Mouse (Mus musculus) forebrain, embryonic 14.5 days (tissue): ENCODE measurements around the gene Olfr969. TPM values are rescaled to one million over a fixed set of nuclear protein-coding genes. Genes with fewer than 3 reads are reported as not detected.
"Not testable (repeated sequence)": the region's sequence is repeated elsewhere in the genome, so short reads cannot be mapped to it uniquely, and the experiment has no call there.

ENCODE experiments used
- ATAC-seq: fragments of 200-750 bp; cut with Nextera tagmentation; 2 replicates; pipeline ENCODE4 v1.8.0; 2017; ENCODE audit warnings: mild to moderate bottlenecking, moderate library complexity
- DNase-seq: peaks from one replicate; pipeline ENCODE4 v3.0.0-alpha.2; 2015; ENCODE audit warnings: low spot score
- H3K27ac ChIP-seq: fragments of 300-500 bp; sonication (generic); 2 replicates; pipeline ENCODE4 v1.5.1; 2014; ENCODE audit warnings: low read depth, mild to moderate bottlenecking, control low read depth, low read length, moderate library complexity
- H3K27me3 ChIP-seq: fragments of 300-500 bp; sonication (generic); replicated peaks from 2 replicates; pipeline ENCODE4 v1.6.1; 2014; ENCODE audit warnings: low read length, control low read depth, mixed read lengths; ENCODE audit not compliant: control insufficient read depth, insufficient read depth
- H3K36me3 ChIP-seq: fragments of 300-500 bp; sonication (generic); 2 replicates; pipeline ENCODE4 v1.6.1; 2014; ENCODE audit warnings: low read length, control low read depth; ENCODE audit not compliant: control insufficient read depth, insufficient read depth
- H3K4me1 ChIP-seq: fragments of 300-500 bp; sonication (generic); 2 replicates; pipeline ENCODE4 v1.6.1; 2014; ENCODE audit warnings: antibody characterized with exemption, low read length, control low read depth; ENCODE audit not compliant: control insufficient read depth, insufficient read depth
- H3K4me2 ChIP-seq: fragments of 300-500 bp; sonication (generic); 2 replicates; pipeline ENCODE4 v1.6.1; 2014; ENCODE audit warnings: mild to moderate bottlenecking, control low read depth, low read length
- H3K4me3 ChIP-seq: fragments of 300-500 bp; sonication (generic); 2 replicates; pipeline ENCODE4 v1.5.1; 2014; ENCODE audit warnings: low read depth, low read length, control low read depth
- H3K9ac ChIP-seq: fragments of 300-500 bp; sonication (generic); 2 replicates; pipeline ENCODE4 v1.6.1; 2014; ENCODE audit warnings: mild to moderate bottlenecking, low read length, control low read depth, moderate library complexity
- H3K9me3 ChIP-seq: fragments of 300-500 bp; sonication (generic); replicated peaks from 2 replicates; pipeline ENCODE4 v1.6.1; 2016; ENCODE audit warnings: low read length, control low read depth, mixed read lengths; ENCODE audit not compliant: control insufficient read depth
- WGBS: fragments of 180-500 bp; shearing (Covaris S2); extraction: QIAGEN DNeasy Blood & Tissue Kit; methylation state at CpG from one replicate; pipeline ENCODE4 v1.1.7; 2014; 5-methylcytosine and 5-hydroxymethylcytosine counted together
- polyA plus RNA-seq: library from polyadenylated mRNA; unstranded; fragments of >200 nt; fragmentation: Nextera tagmentation; extraction: Ambion mirVana; gene quantifications from 2 replicates; pipeline ENCODE4 v1.2.1, GENCODE M21; 2014

Olfr969 gene
- polyA plus RNA-seq, result not detected in 2 replicates

GRCm38 (mm10) chr9:39790558-39790957 lies at the start of gene Olfr969:
Gene Olfr969, plus strand, starts transcription at chr9:39790945.
- H3K9ac ChIP-seq, result no peak within 1 kb of the TSS
- H3K4me2 ChIP-seq, result no peak within 1 kb of the TSS
- DNase-seq (no peak), ATAC-seq (no peak)
- H3K4me1 ChIP-seq, result no peaks in the 10 kb centered on the region
- no peak within 1 kb of the TSS for H3K27ac ChIP-seq
- WGBS, result 81% methylated on average over 2 of the region's 2 CpGs
- H3K9me3 ChIP-seq, result no peaks in the 10 kb centered on the region
- H3K27me3 ChIP-seq, result no peaks in the 10 kb centered on the region
- H3K36me3 ChIP-seq, result no peaks in the 10 kb centered on the region
- H3K4me3 ChIP-seq, result no peak within 1 kb of the TSS

DNA sequence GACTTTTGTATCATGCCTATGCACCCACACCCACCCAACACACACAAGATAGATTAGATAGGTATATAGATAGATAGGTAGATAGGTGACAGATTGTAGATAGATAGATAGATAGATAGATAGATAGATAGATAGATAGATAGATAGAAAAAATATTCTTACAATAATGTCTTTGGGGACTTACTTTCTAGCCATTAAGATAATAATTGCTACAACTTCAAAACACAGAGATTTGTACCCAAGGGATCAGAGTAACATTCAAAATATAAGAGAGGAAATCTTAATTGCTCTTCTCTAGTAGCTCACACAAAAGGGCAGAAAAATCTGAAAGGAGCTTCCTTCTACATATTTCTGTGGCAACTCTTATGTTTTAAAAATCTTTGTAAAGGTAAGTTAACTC lies 44.8 kb upstream of the Olfr969 start, which contains the start of gene Olfr967:
Gene Olfr967 (plus strand): TSS at position 301 of the 400 bp plus-strand sequence.
- H3K4me1 ChIP-seq, result no peaks in the 10 kb centered on the region
- H3K36me3 ChIP-seq, result no peaks in the 10 kb centered on the region
- no peak within 1 kb of the TSS for H3K4me3 ChIP-seq
- H3K9me3 ChIP-seq, result no peaks in the 10 kb centered on the region
- H3K27me3 ChIP-seq, result no peaks in the 10 kb centered on the region
- no peak for DNase-seq
- no peak within 1 kb of the TSS for H3K4me2 ChIP-seq
- no peak for ATAC-seq
- no peak within 1 kb of the TSS for H3K27ac ChIP-seq
- no peak within 1 kb of the TSS for H3K9ac ChIP-seq

GRCm38 (mm10) chr9:39746428-39746827 lies 44.3 kb upstream of the Olfr969 start:
- Histone ChIP-seq H3K36me3 (no peaks in the 10 kb centered on the region), H3K4me2 (no peak overlapping the region), H3K9ac (no peak overlapping the region), H3K9me3 (no peaks in the 10 kb centered on the region), H3K27ac (no peak overlapping the region), H3K27me3 (no peaks in the 10 kb centered on the region), H3K4me3 (no peak overlapping the region), H3K4me1 (no peaks in the 10 kb centered on the region)
- ATAC-seq (no peak), DNase-seq (no peak)
- WGBS, result 86% methylated on average over 1 of the region's 1 CpGs

DNA sequence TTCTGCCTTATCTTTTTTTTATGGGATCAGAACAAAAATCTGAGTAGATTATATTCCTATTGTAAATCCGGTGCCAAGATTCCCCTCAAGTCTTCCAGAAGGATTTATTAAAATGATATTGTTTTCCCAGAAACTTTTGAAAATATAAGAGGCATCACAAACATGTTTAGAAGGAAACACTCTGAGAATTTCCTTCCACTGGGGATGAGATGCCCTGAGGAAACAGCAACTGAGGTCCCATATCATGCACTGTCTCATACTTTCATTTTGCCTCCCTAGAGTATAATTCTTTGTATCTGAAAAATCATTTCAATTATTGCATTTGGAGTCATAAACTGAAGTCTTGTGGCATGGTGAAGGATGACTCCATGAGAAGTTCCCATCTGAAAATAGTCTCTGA lies 7.6 kb upstream of the Olfr969 start, which contains the start of gene Olfr968:
Gene Olfr968 (minus strand): TSS at position 101 of the 400 bp plus-strand sequence.
- Histone ChIP-seq H3K4me2 (no peak within 1 kb of the TSS), H3K9me3 (no peaks in the 10 kb centered on the region), H3K9ac (no peak within 1 kb of the TSS), H3K36me3 (no peaks in the 10 kb centered on the region), H3K27ac (no peak within 1 kb of the TSS), H3K4me1 (no peaks in the 10 kb centered on the region), H3K4me3 (no peak within 1 kb of the TSS), H3K27me3 (no peaks in the 10 kb centered on the region)
- ATAC-seq (no peak), DNase-seq (no peak)
- 85% methylated on average over 1 of the region's 1 CpGs for WGBS

DNA sequence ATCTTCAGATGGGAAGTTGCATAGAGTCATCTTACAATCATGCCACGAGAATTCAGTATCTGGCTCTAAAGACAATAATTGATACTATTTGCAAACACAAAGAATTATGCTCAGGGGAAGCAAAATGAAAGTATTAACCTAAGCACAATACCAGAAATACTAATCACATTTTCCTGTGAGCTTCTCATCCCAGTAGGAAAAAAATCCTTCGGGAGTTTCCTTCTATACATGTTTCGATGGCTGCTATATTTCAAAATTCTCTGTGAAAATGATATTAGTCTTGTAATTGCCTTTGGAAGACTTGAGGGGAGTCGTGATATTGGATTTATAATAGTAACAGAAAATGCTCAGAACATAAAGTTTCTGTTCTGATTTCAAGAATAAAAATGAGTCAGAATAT lies 17.8 kb downstream of the Olfr969 start, which contains the start of gene Olfr970:
Gene Olfr970 (plus strand): TSS at position 301 of the 400 bp plus-strand sequence.
- H3K4me3 ChIP-seq, result no peak within 1 kb of the TSS
- no peaks in the 10 kb centered on the region for H3K9me3 ChIP-seq
- H3K36me3 ChIP-seq, result no peaks in the 10 kb centered on the region
- H3K4me2 ChIP-seq, result no peak within 1 kb of the TSS
- no peak within 1 kb of the TSS for H3K27ac ChIP-seq
- DNase-seq, result no peak
- H3K4me1 ChIP-seq, result no peaks in the 10 kb centered on the region
- 86% methylated on average over 4 of the region's 4 CpGs for WGBS
- no peaks in the 10 kb centered on the region for H3K27me3 ChIP-seq
- ATAC-seq, result no peak
- no peak within 1 kb of the TSS for H3K9ac ChIP-seq

DNA sequence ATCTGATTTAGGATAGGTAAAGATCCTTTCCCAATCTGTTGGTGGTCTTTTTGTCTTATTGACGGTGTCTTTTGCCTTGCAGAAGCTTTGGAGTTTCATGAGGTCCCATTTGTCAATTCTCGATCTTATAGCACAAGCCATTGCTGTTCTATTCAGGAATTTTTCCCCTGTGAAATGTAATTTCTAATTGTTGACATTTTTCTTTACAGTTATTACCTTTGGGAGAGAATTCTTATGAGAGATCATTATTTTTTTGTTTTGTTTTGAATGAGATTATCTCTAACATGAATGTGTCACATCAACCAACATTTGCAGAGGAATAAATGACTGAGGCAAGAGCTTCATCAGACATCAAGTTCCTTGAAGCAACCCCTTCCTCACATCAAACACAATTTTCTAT lies 45.8 kb downstream of the Olfr969 start, which contains the start of gene Olfr971:
Gene Olfr971 (plus strand): TSS at position 301 of the 400 bp plus-strand sequence.
- H3K4me2 ChIP-seq, H3K36me3 ChIP-seq, H3K9ac ChIP-seq, H3K4me3 ChIP-seq, H3K4me1 ChIP-seq, ATAC-seq, DNase-seq, H3K27ac ChIP-seq, H3K27me3 ChIP-seq, H3K9me3 ChIP-seq: not testable (repeated sequence)
- WGBS, result 93% methylated on average over 1 of the region's 2 CpGs

Other genes with a start within 250 kb of the Olfr969 start
- not detected in 2 replicates for gene Olfr958, start 236.9 kb upstream of the Olfr969 start, polyA plus RNA-seq
- not detected in 2 replicates for gene Olfr959, start 215.4 kb upstream of the Olfr969 start, polyA plus RNA-seq
- 51.5 and 68.6 TPM in 2 replicates for gene AW551984, start 186.5 kb upstream of the Olfr969 start, polyA plus RNA-seq
- gene Olfr148, start 180.3 kb upstream of the Olfr969 start, polyA plus RNA-seq, result not detected in 2 replicates
- gene Olfr960, start 169.6 kb upstream of the Olfr969 start, polyA plus RNA-seq, result not detected in 2 replicates
- gene Olfr961, start 145.9 kb upstream of the Olfr969 start, polyA plus RNA-seq, result not detected in 2 replicates
- not detected in 2 replicates for gene Olfr963, start 123.7 kb upstream of the Olfr969 start, polyA plus RNA-seq
- not detected in 2 replicates for gene Olfr149, start 83.8 kb upstream of the Olfr969 start, polyA plus RNA-seq
- not detected in 2 replicates for gene Olfr965, start 79.6 kb upstream of the Olfr969 start, polyA plus RNA-seq
- not detected in 2 replicates for gene Olfr150, start 60.0 kb upstream of the Olfr969 start, polyA plus RNA-seq
- gene Olfr967, start 44.7 kb upstream of the Olfr969 start, polyA plus RNA-seq, result not detected in 2 replicates
- not detected in 2 replicates for gene Olfr968, start 7.7 kb upstream of the Olfr969 start, polyA plus RNA-seq
- gene Olfr970, start 17.9 kb downstream of the Olfr969 start, polyA plus RNA-seq, result not detected in 2 replicates
- not detected in 2 replicates for gene Olfr971, start 45.9 kb downstream of the Olfr969 start, polyA plus RNA-seq
- not detected in 2 replicates for gene Olfr972, start 75.5 kb downstream of the Olfr969 start, polyA plus RNA-seq
- not detected in 2 replicates for gene Olfr229, start 116.4 kb downstream of the Olfr969 start, polyA plus RNA-seq
- gene Olfr974, start 146.6 kb downstream of the Olfr969 start, polyA plus RNA-seq, result not detected in 2 replicates
- not detected in 2 replicates for gene Olfr975, start 161.1 kb downstream of the Olfr969 start, polyA plus RNA-seq
- not detected in 2 replicates for gene Olfr976, start 170.2 kb downstream of the Olfr969 start, polyA plus RNA-seq
- not detected in 2 replicates for gene Olfr978, start 201.2 kb downstream of the Olfr969 start, polyA plus RNA-seq
- gene Olfr979, start 212.5 kb downstream of the Olfr969 start, polyA plus RNA-seq, result not detected in 2 replicates
- gene Olfr980, start 218.6 kb downstream of the Olfr969 start, polyA plus RNA-seq, result not detected in 2 replicates
- gene Olfr981, start 230.5 kb downstream of the Olfr969 start, polyA plus RNA-seq, result not detected in 2 replicates